Mouse (Mus musculus) E14TG2a.4 (cell line): ENCODE results near the gene Dclk2.

Source experiments
- CTCF ChIP-seq: conservative IDR thresholded peaks from 2 replicates; pipeline ENCODE4 v1.5.1; 2014; ENCODE audit warnings: low read length
- NANOG ChIP-seq: IDR thresholded peaks from 2 replicates; pipeline ENCODE4 v1.6.1; 2014; ENCODE audit warnings: borderline replicate concordance, low read length, mixed read lengths
- POU5F1 ChIP-seq: IDR thresholded peaks from 2 replicates; pipeline ENCODE4 v1.6.1; 2014; ENCODE audit warnings: low read length, borderline replicate concordance

GRCm38 (mm10) chr3:86797871-86798460 lies 122.7 kb downstream of the Dclk2 start:
- TF ChIP-seq CTCF (no peak), NANOG (no peak), POU5F1 (no peak)
